Mouse (Mus musculus) CD4-positive helper T cell, adult 2 months (primary cell): Measurements from ENCODE around the gene Atp9a.

ENCODE experiments used
- DNase-seq: peaks from one replicate; pipeline ENCODE4 v3.0.0-alpha.2; 2012; ENCODE audit warnings: low read depth, missing footprints, low spot score

Atp9a gene

GRCm38 (mm10) chr2:168644855-168645254 is 97.4 kb downstream of the Atp9a start:
- no peak for DNase-seq

- no peak for DNase-seq
These were observed 98.6 kb downstream of the Atp9a start for GRCm38 (mm10) chr2:168643524-168644177.

GRCm38 (mm10) chr2:168642187-168642586 is 100.0 kb downstream of the Atp9a start:
- DNase-seq, result no peak

- no peak for DNase-seq
These were observed 101.7 kb downstream of the Atp9a start for GRCm38 (mm10) chr2:168640460-168640859.

- DNase-seq, result no peak
These were observed 107.3 kb downstream of the Atp9a start for GRCm38 (mm10) chr2:168634881-168635280.

- no peak for DNase-seq
These were observed 108.8 kb downstream of the Atp9a start for GRCm38 (mm10) chr2:168633301-168633816.

GRCm38 (mm10) chr2:168632543-168632942 is 109.7 kb downstream of the Atp9a start:
- DNase-seq, result no peak

- peak; percentile 75 for DNase-seq
These were observed 113.4 kb downstream of the Atp9a start for GRCm38 (mm10) chr2:168628787-168629186.

- DNase-seq, result no peak
These were observed 114.1 kb downstream of the Atp9a start for GRCm38 (mm10) chr2:168627829-168628770.

GRCm38 (mm10) chr2:168626385-168626784 is 115.8 kb downstream of the Atp9a start:
- DNase-seq, result no peak

GRCm38 (mm10) chr2:168625091-168625490 is 117.1 kb downstream of the Atp9a start:
- DNase-seq, result no peak

GRCm38 (mm10) chr2:168621111-168621802 is 121.0 kb downstream of the Atp9a start:
- no peak for DNase-seq

GRCm38 (mm10) chr2:168618205-168618717 is 123.9 kb downstream of the Atp9a start:
- DNase-seq, result no peak

GRCm38 (mm10) chr2:168615160-168615559 is 127.0 kb downstream of the Atp9a start:
- no peak for DNase-seq

- DNase-seq, result no peak
These were observed 127.9 kb downstream of the Atp9a start for GRCm38 (mm10) chr2:168614170-168614872.

GRCm38 (mm10) chr2:168613092-168613880 is 128.9 kb downstream of the Atp9a start:
- no peak for DNase-seq

- DNase-seq, result no peak
These were observed 131.3 kb downstream of the Atp9a start for GRCm38 (mm10) chr2:168610941-168611340.

- no peak for DNase-seq
These were observed 132.5 kb downstream of the Atp9a start for GRCm38 (mm10) chr2:168609653-168610248.

GRCm38 (mm10) chr2:168608125-168608564 is 134.1 kb downstream of the Atp9a start:
- DNase-seq, result no peak

- DNase-seq, result no peak
These were observed 137.5 kb downstream of the Atp9a start for GRCm38 (mm10) chr2:168604655-168605070.
